8 mouse cellular contexts compared by ENCODE assay signal in genomic region chr9:62341123-62341486, GRCm38 (mm10). TPM values are rescaled to one million over a fixed set of nuclear protein-coding genes. Genes with fewer than 3 reads are reported as not detected.
DNase-seq lines count a peak whose midpoint lies in the region; ATAC-seq lines count a peak whose summit lies in the region.

TSS of gene Anp32a (plus strand) at chr9:62341293.

- peak within 1 kb of the TSS; percentile 98 for H3K4me3 ChIP-seq in intestine, embryonic 14.5 days (ENCODE audit: low read depth, low read length)

- H3K36me3 ChIP-seq in intestine, embryonic 14.5 days (ENCODE audit: control insufficient read depth, insufficient read depth, low read length) = no peaks in the 10 kb centered on the region

- no peaks in the 10 kb centered on the region for H3K9me3 ChIP-seq in intestine, embryonic 14.5 days (ENCODE audit: control insufficient read depth, low read length)

- under 1% methylated on average over 34 of the region's 34 CpGs for WGBS in intestine, embryonic 14.5 days

- peaks cover 13% of the 10 kb centered on the region; the same call in 1 of the 2 replicates for H3K4me1 ChIP-seq in intestine, embryonic 14.5 days (replicated peaks; ENCODE audit: control insufficient read depth, insufficient read depth, low read length)

- peak within 1 kb of the TSS; percentile 99 for H3K27ac ChIP-seq in intestine, embryonic 14.5 days (ENCODE audit: low read depth)

- peak within 1 kb of the TSS; percentile 99 for H3K9ac ChIP-seq in intestine, embryonic 14.5 days (ENCODE audit: low read length)

- H3K4me2 ChIP-seq in intestine, embryonic 14.5 days (ENCODE audit: low read length) = peak within 1 kb of the TSS; percentile 93

- intact Hi-C loops in gastrocnemius, postnatal 14 days (cut with DNase I; ENCODE audit: low total_unique reads) = no loop called here
- intact Hi-C loops in left cerebral cortex, postnatal 14 days (cut with DNase I) = loop anchor here (5.0 kb wide), 1 partner anchor 76 kb away; no protein-coding TSS in a partner anchor

- H3K27me3 ChIP-seq in intestine, embryonic 14.5 days (replicated peaks; ENCODE audit: control insufficient read depth, insufficient read depth, low read length) = no peaks in the 10 kb centered on the region

- peak; percentile 89 for ATAC-seq in intestine, embryonic 14.5 days (replicated peaks; ENCODE audit: low FRiP score, low TSS enrichment, low read depth)

- DNase-seq in adrenal gland, adult (ENCODE audit: inconsistent age in 2 of 2, low spot score in 1 of 2) = peak; percentile 99 to 100
- DNase-seq in embryo, embryonic 10.5 days (ENCODE audit: low spot score) = peak; percentile 98
- DNase-seq in gastrocnemius, postnatal 14 days = peak; percentile 99
- DNase-seq in intestine, embryonic 14.5 days (ENCODE audit: low spot score) = peak; percentile 97
- peak; percentile 99 for DNase-seq in left cerebral cortex, postnatal 14 days (ENCODE audit: low spot score in 2 of 2)
- peak; percentile 95 for DNase-seq in mesoderm, embryonic 11.5 days (ENCODE audit: low read depth, low spot score)
- peak; percentile 97 for DNase-seq in right cerebral cortex, postnatal 36 days (ENCODE audit: low spot score in 2 of 2)
- peak; percentile 97 for DNase-seq in yolk sac, embryonic 10.5 days (ENCODE audit: low spot score)

RNA-seq across cellular contexts. Expression of gene Anp32a, which starts in this region (rescaled TPM):
- total RNA-seq in gastrocnemius, postnatal 14 days (2021) = 10 to 100 TPM; 73.6 to 76.9 TPM
- 99.8 and 103 TPM in 2 replicates for polyA plus RNA-seq in intestine, embryonic 14.5 days (2014; fragmentation: Nextera tagmentation; extraction: Ambion mirVana)
- 100 to 1,000 TPM; 254 to 262 TPM for total RNA-seq in left cerebral cortex, postnatal 14 days (2021)

Comparison
In these comparisons a context has a peak if more than half of its experiments do, and no peak if none do; other contexts are left out.
1. Peak in every context shown above with its lines: DNase-seq, ATAC-seq, H3K4me3 ChIP-seq and H3K27ac ChIP-seq.